Mouse (Mus musculus) lung, embryonic 14.5 days (tissue): ENCODE measurements around the gene Tprkb. TPM values are rescaled to one million over a fixed set of nuclear protein-coding genes. Genes with fewer than 3 reads are reported as not detected.
"Not testable (repeated sequence)": the region's sequence is repeated elsewhere in the genome, so short reads cannot be mapped to it uniquely, and the experiment has no call there.

Experiments
- ATAC-seq: fragments of 200-750 bp; cut with Nextera tagmentation; 2 replicates; pipeline ENCODE4 v1.8.0; 2017; ENCODE audit warnings: mild to moderate bottlenecking, moderate TSS enrichment, moderate library complexity; ENCODE audit not compliant: insufficient read depth
- DNase-seq: peaks from one replicate; pipeline ENCODE4 v3.0.0-alpha.2; 2015
- H3K27ac ChIP-seq: fragments of 300-500 bp; sonication (generic); 2 replicates; pipeline ENCODE4 v1.5.1; 2014; ENCODE audit warnings: low read depth, mild to moderate bottlenecking, moderate library complexity
- H3K27me3 ChIP-seq: fragments of 300-500 bp; sonication (generic); 2 replicates; pipeline ENCODE4 v1.6.1; 2014; ENCODE audit warnings: low read length, control low read depth; ENCODE audit not compliant: insufficient read depth
- H3K36me3 ChIP-seq: fragments of 300-500 bp; sonication (generic); 2 replicates; pipeline ENCODE4 v1.6.1; 2014; ENCODE audit warnings: control low read depth; ENCODE audit not compliant: insufficient read depth
- H3K4me1 ChIP-seq: fragments of 300-500 bp; sonication (generic); 2 replicates; pipeline ENCODE4 v1.6.1; 2014; ENCODE audit warnings: antibody characterized with exemption, control low read depth; ENCODE audit not compliant: insufficient read depth
- H3K4me2 ChIP-seq: fragments of 300-500 bp; sonication (generic); 2 replicates; pipeline ENCODE4 v1.6.1; 2014; ENCODE audit warnings: mild to moderate bottlenecking
- H3K4me3 ChIP-seq: fragments of 300-500 bp; sonication (generic); 2 replicates; pipeline ENCODE4 v1.5.1; 2014; ENCODE audit warnings: low read depth, low read length
- H3K9ac ChIP-seq: fragments of 300-500 bp; sonication (generic); 2 replicates; pipeline ENCODE4 v1.6.1; 2014
- H3K9me3 ChIP-seq: fragments of 300-500 bp; sonication (generic); 2 replicates; pipeline ENCODE4 v1.6.1; 2016; ENCODE audit warnings: low read depth, low read length, control low read depth
- CTCF ChIP-seq: IDR thresholded peaks from 2 replicates; pipeline ENCODE4 v1.5.1; 2016; ENCODE audit warnings: antibody characterized with exemption, low read depth
- WGBS: fragments of 180-500 bp; shearing (Covaris S2); extraction: QIAGEN DNeasy Blood & Tissue Kit; methylation state at CpG from one replicate; pipeline ENCODE4 v1.1.7; 2014; 5-methylcytosine and 5-hydroxymethylcytosine counted together
- polyA plus RNA-seq: library from polyadenylated mRNA; unstranded; fragments of >200 nt; fragmentation: Nextera tagmentation; extraction: Ambion mirVana; gene quantifications from 2 replicates; pipeline ENCODE4 v1.2.1, GENCODE M21; 2014

Tprkb gene
- polyA plus RNA-seq, 1 experiment from 2014 or later, result 29.1 TPM

- ATAC-seq, result no peak
- TF ChIP-seq CTCF, result no peak
- no peak for DNase-seq
- 86% methylated on average over 2 of the region's 2 CpGs for WGBS
- no peaks in the 10 kb centered on the region for H3K9me3 ChIP-seq
- no peak overlapping the region for H3K27ac ChIP-seq
- no peak overlapping the region for H3K4me2 ChIP-seq
- no peaks in the 10 kb centered on the region for H3K27me3 ChIP-seq
- H3K4me3 ChIP-seq, result no peak overlapping the region
- no peak overlapping the region for H3K9ac ChIP-seq
- no peaks in the 10 kb centered on the region for H3K4me1 ChIP-seq
- H3K36me3 ChIP-seq, result no peaks in the 10 kb centered on the region
These were observed 9.4 kb upstream of the Tprkb start for GRCm38 (mm10) chr6:85902303-85902702.

- not testable (repeated sequence) for H3K27me3 ChIP-seq, H3K9me3 ChIP-seq, H3K36me3 ChIP-seq, H3K4me1 ChIP-seq, H3K27ac ChIP-seq, H3K9ac ChIP-seq
- WGBS, result 17% methylated on average over 20 of the region's 20 CpGs
- ATAC-seq (peak; percentile 58), DNase-seq (peak; percentile 23)
- peak within 1 kb of the TSS; percentile 42 for H3K4me2 ChIP-seq
- TF ChIP-seq CTCF, result peak; percentile 88
- peak within 1 kb of the TSS; percentile 24 for H3K4me3 ChIP-seq
These were observed 7.0 kb upstream of the Tprkb start, which contains the start of gene Nat8f4 for GRCm38 (mm10) chr6:85904642-85905061. TSS of gene Nat8f4 (minus strand) at chr6:85904884.

- not testable (repeated sequence) for DNase-seq, H3K9ac ChIP-seq, H3K4me1 ChIP-seq, ATAC-seq, H3K4me3 ChIP-seq, H3K36me3 ChIP-seq, H3K27ac ChIP-seq, H3K4me2 ChIP-seq, H3K27me3 ChIP-seq, H3K9me3 ChIP-seq
- WGBS, result 65% methylated on average over 2 of the region's 2 CpGs
These were observed 4.7 kb upstream of the Tprkb start for GRCm38 (mm10) chr6:85906911-85907351.

- ATAC-seq, result no peak
- no peaks in the 10 kb centered on the region for H3K9me3 ChIP-seq
- no peak overlapping the region for H3K4me3 ChIP-seq
- 59% methylated on average over 3 of the region's 3 CpGs for whole genome bisulfite sequencing
- no peaks in the 10 kb centered on the region for H3K36me3 ChIP-seq
- H3K27me3 ChIP-seq, result no peaks in the 10 kb centered on the region
- no peak for DNase-seq
- H3K4me2 ChIP-seq, result no peak overlapping the region
- no peaks in the 10 kb centered on the region for H3K4me1 ChIP-seq
- no peak for TF ChIP-seq CTCF
- no peak overlapping the region for H3K9ac ChIP-seq
- no peak overlapping the region for H3K27ac ChIP-seq
These were observed 3.3 kb upstream of the Tprkb start for GRCm38 (mm10) chr6:85908341-85908740.

- Histone ChIP-seq H3K9me3 (no peaks in the 10 kb centered on the region), H3K4me2 (no peak overlapping the region), H3K36me3 (no peaks in the 10 kb centered on the region), H3K9ac (no peak overlapping the region), H3K27me3 (no peaks in the 10 kb centered on the region), H3K27ac (no peak overlapping the region), H3K4me3 (no peak overlapping the region), H3K4me1 (peaks cover 2% of the 10 kb centered on the region; the same call in 1 of the 2 replicates)
- DNase-seq (no peak), ATAC-seq (no peak)
- no peak for TF ChIP-seq CTCF
- WGBS, result 86% methylated on average over 1 of the region's 1 CpGs
These were observed 2.0 kb upstream of the Tprkb start for GRCm38 (mm10) chr6:85909704-85910103.

GRCm38 (mm10) chr6:85915141-85915538 is 3.5 kb downstream of the Tprkb start:
- TF ChIP-seq CTCF, result no peak
- no peaks in the 10 kb centered on the region for H3K36me3 ChIP-seq
- peak overlapping the region; percentile 89 for H3K4me2 ChIP-seq
- WGBS, result 4% methylated on average over 11 of the region's 11 CpGs
- H3K9ac ChIP-seq, result peak overlapping the region; percentile 71
- peak overlapping the region; percentile 90 for H3K27ac ChIP-seq
- no peaks in the 10 kb centered on the region for H3K9me3 ChIP-seq
- H3K4me1 ChIP-seq, result peaks cover 8% of the 10 kb centered on the region; the same call in 1 of the 2 replicates
- H3K4me3 ChIP-seq, result peak overlapping the region; percentile 63
- ATAC-seq (peak; percentile 30; the same call in 1 of the 2 replicates), DNase-seq (peak; percentile 34)
- H3K27me3 ChIP-seq, result no peaks in the 10 kb centered on the region

- Histone ChIP-seq H3K9ac (peak within 1 kb of the TSS; percentile 71), H3K4me3 (peak within 1 kb of the TSS; percentile 63), H3K4me2 (peak within 1 kb of the TSS; percentile 89), H3K27ac (peak within 1 kb of the TSS; percentile 90)
- not testable (repeated sequence) for H3K27me3 ChIP-seq, H3K9me3 ChIP-seq, H3K4me1 ChIP-seq, H3K36me3 ChIP-seq
- DNase-seq, result peak; percentile 94
- WGBS, result under 1% methylated on average over 60 of the region's 61 CpGs
- ATAC-seq, result peak; percentile 97
- peak; percentile 28 for TF ChIP-seq CTCF
These were observed 4.2 kb downstream of the Tprkb start, which contains the start of gene Nat8f1 for GRCm38 (mm10) chr6:85915539-85916513. TSS of gene Nat8f1 (minus strand) at chr6:85915687.
